Mouse (Mus musculus) liver, adult 2 months (tissue): ENCODE measurements around the gene Arpc3.

Experiments
- CTCF ChIP-seq: fragments of 200-500 bp; IDR thresholded peaks from 2 replicates; pipeline ENCODE4 v1.5.1; 2011; ENCODE audit warnings: low read depth, low read length, control low read depth
- POLR2A ChIP-seq: fragments of 200-500 bp; IDR thresholded peaks from 2 replicates; pipeline ENCODE4 v1.6.1; 2011; ENCODE audit warnings: low read length, control low read depth; ENCODE audit not compliant: insufficient read depth; ENCODE audit errors: extremely low read depth

DNA sequence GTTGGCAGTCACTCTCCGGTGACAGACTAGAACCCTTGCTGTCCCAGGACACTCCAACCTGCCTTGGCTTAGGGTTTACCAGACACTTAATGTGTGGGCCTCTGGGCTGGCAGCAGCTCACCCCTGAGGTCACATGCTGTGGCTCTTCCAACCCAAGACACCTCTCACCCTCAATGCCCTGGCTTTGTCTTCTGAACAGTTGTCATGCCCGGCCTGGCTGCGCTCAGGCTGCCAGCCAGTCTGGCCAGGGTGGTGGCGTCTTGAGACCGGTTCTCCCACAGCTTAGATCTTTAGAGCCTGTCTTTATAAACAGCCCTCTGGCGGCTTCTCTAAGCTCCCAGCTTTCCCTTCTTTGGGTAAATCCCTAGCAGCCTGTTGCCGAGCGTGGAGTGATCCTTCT, 56.2 kb downstream of the Arpc3 start:
- TF ChIP-seq POLR2A: no peak
- TF ChIP-seq CTCF: no peak
